Mouse (Mus musculus) CH12.LX (cell line): ENCODE measurements around the gene Ddx46. TPM values are rescaled to one million over a fixed set of nuclear protein-coding genes. Genes with fewer than 3 reads are reported as not detected.

Experiments
- DNase-seq: peaks from one replicate; pipeline ENCODE4 v3.0.0-alpha.2; 2013; ENCODE audit errors: extremely low read depth
- H3K27ac ChIP-seq: 2 replicates; pipeline ENCODE4 v1.5.1; 2012; ENCODE audit warnings: low read depth, mild to moderate bottlenecking, control low read depth, moderate library complexity; ENCODE audit not compliant: insufficient read depth
- H3K27me3 ChIP-seq: replicated peaks from 2 replicates; pipeline ENCODE3; 2012; ENCODE audit warnings: inconsistent platforms
- H3K36me3 ChIP-seq, 2 experiments: replicated peaks in 1 of 2; 2 replicates each; pipeline versions ENCODE3 to v1.6.1; 2012; ENCODE audit warnings: inconsistent platforms in 1 of 2, low read length in 1 of 2, mild to moderate bottlenecking in 1 of 2, mixed read lengths in 1 of 2, moderate library complexity in 1 of 2; ENCODE audit not compliant: control insufficient read depth in 1 of 2, insufficient read depth in 1 of 2
- H3K4me1 ChIP-seq, 2 experiments: 2 replicates each; pipeline ENCODE4 v1.6.1; 2012; ENCODE audit warnings: inconsistent platforms in 1 of 2, moderate library complexity in 1 of 2; ENCODE audit not compliant: insufficient read depth in 2 of 2, control insufficient read depth in 1 of 2
- H3K4me2 ChIP-seq: 2 replicates; pipeline ENCODE4 v1.6.1; 2012; ENCODE audit warnings: low read depth, mild to moderate bottlenecking, control low read depth; ENCODE audit not compliant: poor library complexity, insufficient read depth, severe bottlenecking
- H3K4me3 ChIP-seq, 3 experiments: fragments of 150-350 bp in 1 of 3; sonication (generic) in 1 of 3; replicated peaks in 1 of 3; 2 replicates each; pipeline versions ENCODE3 to v1.5.1; 2011 to 2012; ENCODE audit warnings: low read depth in 2 of 3, low read length in 2 of 3, mild to moderate bottlenecking in 2 of 3, moderate library complexity in 2 of 3, control low read depth in 1 of 3, improper control_type of control experiment in 1 of 3, inconsistent platforms in 1 of 3, mixed read lengths in 1 of 3; ENCODE audit not compliant: poor library complexity in 1 of 3
- H3K79me2 ChIP-seq: replicated peaks from 2 replicates; pipeline ENCODE4 v1.6.1; 2012; ENCODE audit warnings: mild to moderate bottlenecking, moderate library complexity; ENCODE audit not compliant: control insufficient read depth, poor library complexity, insufficient read depth, severe bottlenecking; ENCODE audit errors: extremely low read depth
- H3K9ac ChIP-seq: 2 replicates; pipeline ENCODE4 v1.6.1; 2012; ENCODE audit warnings: low read depth, mild to moderate bottlenecking, control low read depth, moderate library complexity; ENCODE audit not compliant: insufficient read depth
- H3K9me3 ChIP-seq: replicated peaks from 2 replicates; pipeline ENCODE3; 2012; ENCODE audit warnings: low read length, inconsistent platforms, mixed read lengths
- BHLHE40 ChIP-seq: IDR thresholded peaks from 2 replicates; pipeline ENCODE4 v1.6.1; 2011; ENCODE audit warnings: mild to moderate bottlenecking, low read depth, low read length, improper control_type of control experiment
- CHD2 ChIP-seq: IDR thresholded peaks from 2 replicates; pipeline ENCODE4 v1.6.1; 2011; ENCODE audit warnings: low read length, improper control_type of control experiment
- CTCF ChIP-seq, 2 experiments: IDR thresholded peaks in 1 of 2; conservative IDR thresholded peaks in 1 of 2; 2 replicates each; pipeline ENCODE4 v1.5.1; 2011 to 2012; ENCODE audit warnings: low read depth in 2 of 2, low read length in 2 of 2, improper control_type of control experiment in 1 of 2, inconsistent platforms in 1 of 2, mild to moderate bottlenecking in 1 of 2, moderate library complexity in 1 of 2
- EP300 ChIP-seq: IDR thresholded peaks from 2 replicates; pipeline ENCODE4 v1.6.1; 2011; ENCODE audit warnings: low read length, improper control_type of control experiment
- ETS1 ChIP-seq: conservative IDR thresholded peaks from 2 replicates; pipeline ENCODE4 v1.6.1; 2012; ENCODE audit warnings: low read depth, mild to moderate bottlenecking, inconsistent platforms, low read length, improper control_type of control experiment, moderate library complexity
- IRF4 ChIP-seq: IDR thresholded peaks from 2 replicates; pipeline ENCODE4 v1.6.1; 2014; ENCODE audit warnings: low read depth, mild to moderate bottlenecking, inconsistent platforms, low read length, improper control_type of control experiment
- JUN ChIP-seq: IDR thresholded peaks from 2 replicates; pipeline ENCODE4 v1.6.1; 2011; ENCODE audit warnings: low read depth, mild to moderate bottlenecking, low read length, improper control_type of control experiment, moderate library complexity; ENCODE audit not compliant: insufficient read depth
- JUND ChIP-seq: conservative IDR thresholded peaks from 2 replicates; pipeline ENCODE4 v1.6.1; 2011; ENCODE audit warnings: low read depth, low read length, improper control_type of control experiment
- KAT2A ChIP-seq: IDR thresholded peaks from 2 replicates; pipeline ENCODE4 v1.6.1; 2012; ENCODE audit warnings: low read length, improper control_type of control experiment, inconsistent platforms; ENCODE audit not compliant: insufficient replicate concordance
- MAX ChIP-seq: IDR thresholded peaks from 2 replicates; pipeline ENCODE4 v1.6.1; 2011; ENCODE audit warnings: low read length, improper control_type of control experiment
- MAZ ChIP-seq: IDR thresholded peaks from 2 replicates; pipeline ENCODE4 v1.6.1; 2012; ENCODE audit warnings: low read depth, mild to moderate bottlenecking, inconsistent platforms, low read length, improper control_type of control experiment, moderate library complexity
- MEF2A ChIP-seq: IDR thresholded peaks from 2 replicates; pipeline ENCODE4 v1.6.1; 2014; ENCODE audit warnings: low read depth, mild to moderate bottlenecking, inconsistent platforms, low read length, improper control_type of control experiment, borderline replicate concordance
- MYC ChIP-seq: IDR thresholded peaks from 2 replicates; pipeline ENCODE4 v1.6.1; 2011; ENCODE audit warnings: low read depth, mild to moderate bottlenecking, improper control_type of control experiment, low read length
- NELFE ChIP-seq: IDR thresholded peaks from 2 replicates; pipeline ENCODE4 v1.6.1; 2011; ENCODE audit warnings: low read depth, low read length, improper control_type of control experiment
- PAX5 ChIP-seq: IDR thresholded peaks from 2 replicates; pipeline ENCODE4 v1.6.1; 2012; ENCODE audit warnings: low read length, inconsistent platforms, mixed read lengths
- POLR2A ChIP-seq: IDR thresholded peaks from 2 replicates; pipeline ENCODE4 v1.6.1; 2011; ENCODE audit warnings: low read depth, mild to moderate bottlenecking, improper control_type of control experiment, low read length
- RAD21 ChIP-seq: IDR thresholded peaks from 2 replicates; pipeline ENCODE4 v1.6.1; 2011; ENCODE audit warnings: low read depth, mild to moderate bottlenecking, low read length, improper control_type of control experiment, moderate library complexity
- RCOR1 ChIP-seq: conservative IDR thresholded peaks from 2 replicates; pipeline ENCODE4 v1.6.1; 2012; ENCODE audit warnings: low read depth, mild to moderate bottlenecking, inconsistent platforms, low read length, improper control_type of control experiment
- SIN3A ChIP-seq: IDR thresholded peaks from 2 replicates; pipeline ENCODE4 v1.6.1; 2012; ENCODE audit warnings: low read length, improper control_type of control experiment, inconsistent platforms
- SMC3 ChIP-seq: IDR thresholded peaks from 2 replicates; pipeline ENCODE4 v1.6.1; 2011; ENCODE audit warnings: low read depth, low read length, improper control_type of control experiment
- TBP ChIP-seq: conservative IDR thresholded peaks from 2 replicates; pipeline ENCODE4 v1.6.1; 2011; ENCODE audit warnings: low read depth, low read length, improper control_type of control experiment
- UBTF ChIP-seq: IDR thresholded peaks from 2 replicates; pipeline ENCODE4 v1.6.1; 2012; ENCODE audit warnings: low read depth, mild to moderate bottlenecking, inconsistent platforms, low read length, improper control_type of control experiment, moderate library complexity
- ZC3H11A ChIP-seq: IDR thresholded peaks from 2 replicates; pipeline ENCODE4 v1.6.1; 2012; ENCODE audit warnings: low read depth, mild to moderate bottlenecking, inconsistent platforms, low read length, improper control_type of control experiment
- ZKSCAN1 ChIP-seq: IDR thresholded peaks from 2 replicates; pipeline ENCODE4 v1.6.1; 2012; ENCODE audit warnings: low read depth, inconsistent platforms, low read length, improper control_type of control experiment, borderline replicate concordance
- ZMIZ1 ChIP-seq: IDR thresholded peaks from 2 replicates; pipeline ENCODE4 v1.6.1; 2012; ENCODE audit warnings: low read depth, mild to moderate bottlenecking, inconsistent platforms, low read length, improper control_type of control experiment
- ZNF384 ChIP-seq: IDR thresholded peaks from 2 replicates; pipeline ENCODE4 v1.6.1; 2012; ENCODE audit warnings: low read depth, low read length, improper control_type of control experiment, inconsistent platforms
- dilution Hi-C: fragments of 300-500 bp; cut with MboI; formaldehyde crosslinking; loops from 2 replicates; pipeline ENCODE4 v1.14.3; 2020; ENCODE audit warnings: low sequenced_read_pairs; ENCODE audit not compliant: extremely low pct_unique_long_range_greater_than_20kb, extremely low pct_ligation_motif_present
- in situ Hi-C: fragments of 300-500 bp; cut with MboI; formaldehyde crosslinking; loops from 3 replicates; pipeline ENCODE4 v1.14.3; 2019; ENCODE audit warnings: low sequenced_read_pairs, low pct_ligation_motif_present, low pct_unique_long_range_greater_than_20kb, mixed read lengths
- polyA plus RNA-seq: library from polyadenylated mRNA; unstranded; fragments of >175 nt; gene quantifications from 2 replicates; pipeline ENCODE4 v1.2.1, GENCODE M21; 2012; ENCODE audit warnings: low read depth; ENCODE audit not compliant: insufficient read length
- total RNA-seq, 2 experiments: library from RNA; depleted of rRNA; stranded (reverse); fragments of 300-350 nt in 1 of 2; fragments of >200 nt in 1 of 2; gene quantifications; 2 replicates each; pipeline ENCODE4 v1.2.3; 2012 to 2014

The Ddx46 gene
- total and polyA plus RNA-seq, 3 experiments, result 35.4 to 103 (median 36.1) TPM

GRCm38 (mm10) chr13:55727839-55728238 lies 93.0 kb downstream of the Ddx46 start:
- Histone ChIP-seq H3K27me3 (no peaks in the 10 kb centered on the region), H3K9ac (peak overlapping the region; percentile 94), H3K36me3 (peaks cover 14 to 43% of the 10 kb centered on the region in 2 experiments), H3K27ac (peak overlapping the region; percentile 88), H3K4me1 (peaks cover 2 to 15% of the 10 kb centered on the region in 2 experiments; a peak in 2 of 4 replicates), H3K79me2 (no peaks in the 10 kb centered on the region), H3K9me3 (no peaks in the 10 kb centered on the region), H3K4me3 (peak overlapping the region; percentile 74 to 87 (median 82)), H3K4me2 (peak overlapping the region; percentile 62)
- DNase-seq, result peak; percentile 81
- in situ Hi-C loops, result loop anchor here (10.0 kb wide), 1 partner anchor 123 kb away; no protein-coding TSS in a partner anchor
- dilution Hi-C loops, result no loop called here
- no peak for TF ChIP-seq CHD2
- 0 out of 2 replicates have a peak, but pooled peaks have one; percentile 8 for TF ChIP-seq RCOR1
- no peak for TF ChIP-seq UBTF
- no peak for TF ChIP-seq PAX5
- peak; percentile 2; the same call in 1 of the 2 replicates for TF ChIP-seq MAX
- no peak for TF ChIP-seq ZC3H11A
- no peak for TF ChIP-seq JUN
- TF ChIP-seq RAD21, result peak; percentile 86
- 0 out of 2 replicates have a peak, but pooled peaks have one; percentile 66 for TF ChIP-seq MYC
- no peak for TF ChIP-seq ZKSCAN1
- no peak for TF ChIP-seq EP300
- TF ChIP-seq TBP, result peak; percentile 81; the same call in 1 of the 2 replicates
- peak; percentile 7; the same call in 1 of the 2 replicates for TF ChIP-seq NELFE
- 0 out of 2 replicates have a peak, but pooled peaks have one; percentile 11 for TF ChIP-seq JUND
- peak in 1 of 2 experiments; percentile 90; a peak in 2 of 4 replicates for TF ChIP-seq CTCF (conservative IDR thresholded peaks at IDR 0.05 in 1 of 2, IDR thresholded peaks at IDR 0.05 in 1 of 2; ENCODE audit: low read depth in 2 of 2, low read length in 2 of 2)
- peak; percentile 70 for TF ChIP-seq ZNF384
- peak; percentile 57 for TF ChIP-seq POLR2A
- TF ChIP-seq IRF4, result no peak
- no peak for TF ChIP-seq ETS1
- TF ChIP-seq MAZ, result no peak; the same call in 1 of the 2 replicates
- peak; percentile 29; the same call in 1 of the 2 replicates for TF ChIP-seq SIN3A
- TF ChIP-seq SMC3, result peak; percentile 61

GRCm38 (mm10) chr13:55730716-55731115 lies 95.9 kb downstream of the Ddx46 start:
- in situ Hi-C loops (no loop called here), dilution Hi-C loops (no loop called here)
- no peaks in the 10 kb centered on the region for H3K79me2 ChIP-seq
- H3K9me3 ChIP-seq, result no peaks in the 10 kb centered on the region
- H3K4me3 ChIP-seq, result no peak overlapping the region
- H3K36me3 ChIP-seq, result peaks cover 4 to 33% of the 10 kb centered on the region in 2 experiments
- peaks cover 2 to 15% of the 10 kb centered on the region in 2 experiments; a peak in 2 of 4 replicates for H3K4me1 ChIP-seq
- no peaks in the 10 kb centered on the region for H3K27me3 ChIP-seq
- no peak overlapping the region for H3K27ac ChIP-seq
- no peak for DNase-seq
- no peak overlapping the region for H3K9ac ChIP-seq
- H3K4me2 ChIP-seq, result no peak overlapping the region
- TF ChIP-seq EP300, result no peak
- no peak for TF ChIP-seq MEF2A
- TF ChIP-seq ZMIZ1, result no peak
- TF ChIP-seq KAT2A, result no peak
- TF ChIP-seq BHLHE40, result no peak
